Mouse (Mus musculus) forebrain, embryonic 12.5 days (tissue): ENCODE results near the gene Gm21760. TPM values are rescaled to one million over a fixed set of nuclear protein-coding genes. Genes with fewer than 3 reads are reported as not detected.
"Not testable (repeated sequence)": the region's sequence is repeated elsewhere in the genome, so short reads cannot be mapped to it uniquely, and the experiment has no call there.

Source experiments
- ATAC-seq: fragments of 200-750 bp; cut with Nextera tagmentation; 2 replicates; pipeline ENCODE4 v1.8.0; 2017; ENCODE audit warnings: moderate TSS enrichment; ENCODE audit not compliant: low FRiP score
- H3K27ac ChIP-seq: fragments of 300-500 bp; sonication (generic); 2 replicates; pipeline ENCODE4 v1.5.1; 2016; ENCODE audit warnings: mild to moderate bottlenecking
- H3K27me3 ChIP-seq: fragments of 300-500 bp; sonication (generic); 2 replicates; pipeline ENCODE4 v1.6.1; 2016; ENCODE audit warnings: mild to moderate bottlenecking
- H3K36me3 ChIP-seq: fragments of 300-500 bp; sonication (generic); replicated peaks from 2 replicates; pipeline ENCODE4 v1.6.1; 2016; ENCODE audit warnings: mild to moderate bottlenecking
- H3K4me1 ChIP-seq: fragments of 300-500 bp; sonication (generic); 2 replicates; pipeline ENCODE4 v1.6.1; 2016
- H3K4me2 ChIP-seq: fragments of 300-500 bp; sonication (generic); 2 replicates; pipeline ENCODE4 v1.6.1; 2016; ENCODE audit warnings: mild to moderate bottlenecking, moderate library complexity
- H3K4me3 ChIP-seq: fragments of 300-500 bp; sonication (generic); replicated peaks from 2 replicates; pipeline ENCODE4 v1.5.1; 2016; ENCODE audit warnings: mild to moderate bottlenecking
- H3K9ac ChIP-seq: fragments of 300-500 bp; sonication (generic); 2 replicates; pipeline ENCODE4 v1.6.1; 2016; ENCODE audit warnings: mild to moderate bottlenecking
- H3K9me3 ChIP-seq: fragments of 300-500 bp; sonication (generic); 2 replicates; pipeline ENCODE4 v1.6.1; 2016
- WGBS: fragments of 180-500 bp; shearing (Covaris S2); methylation state at CpG from one replicate; pipeline ENCODE4 v1.1.7; 2016; 5-methylcytosine and 5-hydroxymethylcytosine counted together
- polyA plus RNA-seq: library from polyadenylated mRNA; unstranded; fragments of >200 nt; fragmentation: Nextera tagmentation; extraction: Ambion mirVana; gene quantifications from 2 replicates; pipeline ENCODE4 v1.2.1, GENCODE M21; 2016

Gm21760 gene
- not detected in 2 replicates for polyA plus RNA-seq

DNA sequence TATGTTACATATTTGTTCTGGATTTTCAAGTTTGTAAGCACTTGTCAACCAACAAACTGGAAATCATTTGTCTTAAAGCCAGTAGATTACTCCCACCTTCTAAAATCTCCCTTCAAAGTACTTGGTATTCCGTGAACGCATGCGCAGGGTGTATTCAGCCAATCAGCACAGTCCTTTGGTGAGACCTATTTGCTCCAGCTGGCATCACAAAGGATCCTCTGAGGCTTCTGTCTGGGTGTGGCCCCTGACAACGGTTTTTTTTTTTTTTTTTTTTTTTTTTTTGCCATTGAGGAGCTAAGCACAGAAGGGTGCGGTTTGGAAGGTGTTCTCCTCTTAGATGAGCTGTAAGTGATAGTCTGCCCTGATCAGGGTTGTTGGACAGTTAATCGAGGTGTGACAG is at the start of gene Gm21760:
Gm21760 (plus strand) TSS at position 301 of the 400 bp plus-strand sequence.
- not testable (repeated sequence) for H3K36me3 ChIP-seq, H3K9ac ChIP-seq, H3K4me2 ChIP-seq, ATAC-seq, H3K27me3 ChIP-seq, H3K9me3 ChIP-seq, H3K4me1 ChIP-seq, H3K27ac ChIP-seq, H3K4me3 ChIP-seq
- no CpG with 5 or more reads among the region's 6 CpGs for WGBS
